ENCODE assay signal across 8 mouse cellular contexts in the genomic region with DNA sequence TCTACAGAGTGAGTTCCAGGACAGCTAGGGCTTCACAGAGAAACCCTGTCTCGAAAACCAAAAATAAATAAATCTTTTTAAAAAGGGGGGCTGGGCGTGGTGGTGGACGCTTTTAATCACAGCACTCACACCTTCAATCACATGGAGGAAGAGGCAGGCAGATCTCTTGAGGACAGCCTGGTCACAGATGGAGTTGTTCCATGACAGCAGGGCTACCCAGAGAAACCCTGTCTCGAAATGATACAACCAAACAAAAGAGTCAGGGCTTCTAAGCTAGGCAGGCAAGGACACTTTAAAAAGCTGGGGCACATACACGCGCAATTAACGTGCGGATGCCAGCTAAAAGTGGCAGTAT. TPM values are rescaled to one million over a fixed set of nuclear protein-coding genes. Genes with fewer than 3 reads are reported as not detected.
A peak's percentile ranks its signal among the peaks of the same experiment; 100 is the strongest.
DNase-seq lines count a peak whose midpoint lies in the region; ATAC-seq and TF ChIP-seq lines count a peak whose summit lies in the region.

No protein-coding gene starts in this region.

- H3K27ac ChIP-seq in heart, embryonic 14.5 days (replicated peaks in 1 of 2; ENCODE audit: control insufficient read depth in 1 of 2, insufficient read depth in 1 of 2, low read depth in 2 of 2, low read length in 2 of 2) = peak overlapping the region; percentile 39 to 72; a peak in 2 of 4 replicates
- peak overlapping the region; percentile 44; the same call in 1 of the 2 replicates for H3K27ac ChIP-seq in MEL (ENCODE audit: control insufficient read depth, low read depth, low read length)
- no peak overlapping the region for H3K27ac ChIP-seq in hindbrain, embryonic 11.5 days (ENCODE audit: low read depth, low read length)
- H3K27ac ChIP-seq in midbrain, embryonic 11.5 days (ENCODE audit: low read depth, low read length) = no peak overlapping the region

- peaks cover 7% of the 10 kb centered on the region for H3K36me3 ChIP-seq in heart, embryonic 14.5 days (ENCODE audit: control insufficient read depth, insufficient read depth, low read length)
- H3K36me3 ChIP-seq in MEL (ENCODE audit: control insufficient read depth in 1 of 2, insufficient read depth in 2 of 2, low read length in 2 of 2) = peaks cover 6 to 15% of the 10 kb centered on the region in 2 experiments
- H3K36me3 ChIP-seq in hindbrain, embryonic 11.5 days (ENCODE audit: control insufficient read depth, insufficient read depth, low read length) = peaks cover 2% of the 10 kb centered on the region; the same call in 1 of the 2 replicates
- H3K36me3 ChIP-seq in midbrain, embryonic 11.5 days (ENCODE audit: control insufficient read depth, insufficient read depth, low read length) = peaks cover 2% of the 10 kb centered on the region; the same call in 1 of the 2 replicates

- ATAC-seq in heart, embryonic 14.5 days (ENCODE audit: insufficient number of reproducible peaks, insufficient read depth, low FRiP score, low read depth) = no peak
- ATAC-seq in hindbrain, embryonic 11.5 days (ENCODE audit: low FRiP score) = no peak; the same call in 1 of the 2 replicates
- no peak for ATAC-seq in midbrain, embryonic 11.5 days (ENCODE audit: low FRiP score)

- 0 out of 4 replicates have a peak, but pooled peaks of 1 of the 2 experiments have one; percentile 4 for TF ChIP-seq POLR2A in MEL (IDR thresholded peaks at IDR 0.05; ENCODE audit: control insufficient read depth in 1 of 2, insufficient read depth in 1 of 2, low read depth in 1 of 2, low read length in 2 of 2, poor library complexity in 1 of 2)

- no peak for TF ChIP-seq EP300 in MEL (IDR thresholded peaks at IDR 0.05; ENCODE audit: low read depth in 1 of 2, low read length in 2 of 2)

- H3K4me3 ChIP-seq in heart, embryonic 14.5 days (ENCODE audit: control insufficient read depth in 1 of 2, insufficient read depth in 1 of 2, low read depth in 1 of 2, low read length in 2 of 2) = peak overlapping the region; percentile 35 to 87
- peak overlapping the region; percentile 29 to 31; a peak in 2 of 4 replicates for H3K4me3 ChIP-seq in MEL (ENCODE audit: control insufficient read depth in 1 of 2, insufficient read depth in 1 of 2, low read depth in 2 of 2, low read length in 2 of 2)
- H3K4me3 ChIP-seq in hindbrain, embryonic 11.5 days (ENCODE audit: low read depth, low read length) = peak overlapping the region; percentile 77
- peak overlapping the region; percentile 92 for H3K4me3 ChIP-seq in midbrain, embryonic 11.5 days (ENCODE audit: low read depth, low read length)

- DNase-seq in heart, postnatal 36 days = no peak
- DNase-seq in MEL (ENCODE audit: low read depth, low spot score) = no peak
- DNase-seq in hindbrain, embryonic 11.5 days (ENCODE audit: low spot score) = no peak
- no peak for DNase-seq in midbrain, embryonic 11.5 days (ENCODE audit: low spot score, missing footprints)
- no peak for DNase-seq in B cell, adult 2 months
- DNase-seq in layer of hippocampus, adult 11-12 months (ENCODE audit: low spot score) = no peak
- no peak for DNase-seq in adrenal gland, adult 2 months

- peak overlapping the region; percentile 60 for H3K4me2 ChIP-seq in heart, embryonic 14.5 days (ENCODE audit: low read length)
- H3K4me2 ChIP-seq in hindbrain, embryonic 11.5 days (replicated peaks; ENCODE audit: low read depth, low read length) = peak overlapping the region; percentile 32
- H3K4me2 ChIP-seq in midbrain, embryonic 11.5 days = peak overlapping the region; percentile 33; the same call in 1 of the 2 replicates

- no peak overlapping the region for H3K9ac ChIP-seq in heart, embryonic 14.5 days (ENCODE audit: low read length)
- H3K9ac ChIP-seq in MEL (ENCODE audit: control insufficient read depth, low read depth, low read length, poor library complexity, severe bottlenecking) = peak overlapping the region; percentile 49
- no peak overlapping the region for H3K9ac ChIP-seq in hindbrain, embryonic 11.5 days (ENCODE audit: low read depth, low read length)
- no peak overlapping the region; the same call in 1 of the 2 replicates for H3K9ac ChIP-seq in midbrain, embryonic 11.5 days (ENCODE audit: low read length)

- WGBS in heart, embryonic 14.5 days = 16% methylated on average over 8 of the region's 8 CpGs
- WGBS in hindbrain, embryonic 11.5 days = 19% methylated on average over 8 of the region's 8 CpGs
- WGBS in midbrain, embryonic 11.5 days = 17% methylated on average over 8 of the region's 8 CpGs

- intact Hi-C loops in heart, postnatal 36 days (cut with DNase I) = loop anchor here (1.0 kb wide), 1 partner anchor 16 kb away; no protein-coding TSS in a partner anchor

- H3K27me3 ChIP-seq in heart, embryonic 14.5 days (ENCODE audit: control insufficient read depth, insufficient read depth, low read length) = no peaks in the 10 kb centered on the region
- no peaks in the 10 kb centered on the region for H3K27me3 ChIP-seq in MEL (ENCODE audit: control insufficient read depth in 1 of 2, insufficient read depth in 2 of 2, low read length in 2 of 2)
- H3K27me3 ChIP-seq in hindbrain, embryonic 11.5 days (ENCODE audit: control insufficient read depth, insufficient read depth, low read length) = no peaks in the 10 kb centered on the region
- no peaks in the 10 kb centered on the region for H3K27me3 ChIP-seq in midbrain, embryonic 11.5 days (ENCODE audit: control insufficient read depth, insufficient read depth, low read length)

- no peak for TF ChIP-seq CTCF in MEL (IDR thresholded peaks at IDR 0.05 in 2 of 3, conservative IDR thresholded peaks at IDR 0.05 in 1 of 3; ENCODE audit: control insufficient read depth in 1 of 3, insufficient read depth in 1 of 3, low read depth in 2 of 3, low read length in 3 of 3, poor library complexity in 1 of 3, severe bottlenecking in 1 of 3)

- H3K4me1 ChIP-seq in heart, embryonic 14.5 days (ENCODE audit: control insufficient read depth in 2 of 2, insufficient read depth in 2 of 2, low read length in 2 of 2) = peaks cover 8 to 17% of the 10 kb centered on the region in 2 experiments
- peaks cover 7 to 12% of the 10 kb centered on the region in 2 experiments for H3K4me1 ChIP-seq in MEL (ENCODE audit: control insufficient read depth in 1 of 2, insufficient read depth in 2 of 2, low read length in 2 of 2)
- no peaks in the 10 kb centered on the region for H3K4me1 ChIP-seq in hindbrain, embryonic 11.5 days (replicated peaks; ENCODE audit: control insufficient read depth, insufficient read depth, low read length)
- peaks cover 11% of the 10 kb centered on the region for H3K4me1 ChIP-seq in midbrain, embryonic 11.5 days (ENCODE audit: control insufficient read depth, insufficient read depth, low read length)

- no peak for TF ChIP-seq RAD21 in MEL (IDR thresholded peaks at IDR 0.05; ENCODE audit: low read depth, low read length)

- H3K9me3 ChIP-seq in heart, embryonic 14.5 days (ENCODE audit: control insufficient read depth, low read length) = no peaks in the 10 kb centered on the region
- H3K9me3 ChIP-seq in MEL (replicated peaks; ENCODE audit: insufficient read depth, low read length) = no peaks in the 10 kb centered on the region
- H3K9me3 ChIP-seq in hindbrain, embryonic 11.5 days (ENCODE audit: control insufficient read depth, low read length) = no peaks in the 10 kb centered on the region
- H3K9me3 ChIP-seq in midbrain, embryonic 11.5 days (ENCODE audit: control insufficient read depth, low read length) = no peaks in the 10 kb centered on the region

- peaks cover 45% of the 10 kb centered on the region for H3K79me2 ChIP-seq in MEL (ENCODE audit: control insufficient read depth, insufficient read depth, low read length, poor library complexity)

RNA-seq across cellular contexts. Expression of a gene that starts 0.3 kb away (rescaled TPM):
- polyA plus RNA-seq in heart, embryonic 14.5 days (2014; fragmentation: Nextera tagmentation; extraction: Ambion mirVana) = 114 and 119 TPM in 2 replicates
- 10 to 100 TPM; 15.8 to 17.2 TPM for total RNA-seq in heart, postnatal 36 days (2021)
- total RNA-seq in MEL (2012; rRNA removed) = 279 and 361 TPM in 2 replicates
- 100 to 1,000 TPM; 272 to 304 TPM for polyA plus RNA-seq in MEL (2012; ENCODE audit: insufficient read depth in 1 of 2, insufficient read length in 2 of 2, low read depth in 1 of 2, low replicate concordance in 2 of 2, missing spikeins in 1 of 2)
- polyA plus RNA-seq in hindbrain, embryonic 11.5 days (2014; fragmentation: Nextera tagmentation; extraction: Ambion mirVana) = 187 and 205 TPM in 2 replicates
- polyA plus RNA-seq in midbrain, embryonic 11.5 days (2014; fragmentation: Nextera tagmentation; extraction: Ambion mirVana) = 223 and 253 TPM in 2 replicates
- total RNA-seq in adrenal gland, adult 2 months (2021) = 10 to 100 TPM; 15.3 to 20.9 TPM
- 13.4 and 14.1 TPM in 2 replicates for polyA plus RNA-seq in adrenal gland, adult 2 months (2012; rRNA removed)

RNA-seq across cellular contexts. Expression of a gene that starts 15.7 kb away (rescaled TPM):
- 19.5 and 22.7 TPM in 2 replicates for polyA plus RNA-seq in heart, embryonic 14.5 days (2014; fragmentation: Nextera tagmentation; extraction: Ambion mirVana)
- total RNA-seq in heart, postnatal 36 days (2021) = 10 to 100 TPM; 53.7 to 62.4 TPM
- total RNA-seq in MEL (2012; rRNA removed) = 33.5 and 37.8 TPM in 2 replicates
- polyA plus RNA-seq in MEL (2012; ENCODE audit: insufficient read depth in 1 of 2, insufficient read length in 2 of 2, low read depth in 1 of 2, low replicate concordance in 2 of 2, missing spikeins in 1 of 2) = 10 to 100 TPM; 41.2 to 73.2 TPM
- polyA plus RNA-seq in hindbrain, embryonic 11.5 days (2014; fragmentation: Nextera tagmentation; extraction: Ambion mirVana) = 21.6 and 22.6 TPM in 2 replicates
- 18.6 and 20.3 TPM in 2 replicates for polyA plus RNA-seq in midbrain, embryonic 11.5 days (2014; fragmentation: Nextera tagmentation; extraction: Ambion mirVana)
- total RNA-seq in adrenal gland, adult 2 months (2021) = 100 to 1,000 TPM; 110 to 115 TPM
- polyA plus RNA-seq in adrenal gland, adult 2 months (2012; rRNA removed) = 138 and 164 TPM in 2 replicates

RNA-seq across cellular contexts. Expression of a gene that starts 26.5 kb away (rescaled TPM):
- 35.6 and 35.9 TPM in 2 replicates for polyA plus RNA-seq in heart, embryonic 14.5 days (2014; fragmentation: Nextera tagmentation; extraction: Ambion mirVana)
- total RNA-seq in heart, postnatal 36 days (2021) = 10 to 100 TPM; 39.5 to 52.7 TPM
- 16.1 and 18.5 TPM in 2 replicates for total RNA-seq in MEL (2012; rRNA removed)
- 10 to 100 TPM in 1 of 2 experiments, not detected in 1; 21.4 TPM for polyA plus RNA-seq in MEL (2012; ENCODE audit: insufficient read depth in 1 of 2, insufficient read length in 2 of 2, low read depth in 1 of 2, low replicate concordance in 2 of 2, missing spikeins in 1 of 2)
- polyA plus RNA-seq in hindbrain, embryonic 11.5 days (2014; fragmentation: Nextera tagmentation; extraction: Ambion mirVana) = 13.0 and 13.8 TPM in 2 replicates
- polyA plus RNA-seq in midbrain, embryonic 11.5 days (2014; fragmentation: Nextera tagmentation; extraction: Ambion mirVana) = 10.9 and 12.8 TPM in 2 replicates
- total RNA-seq in adrenal gland, adult 2 months (2021) = 10 to 100 TPM; 31.5 to 40.7 TPM
- 34.5 and 35.2 TPM in 2 replicates for polyA plus RNA-seq in adrenal gland, adult 2 months (2012; rRNA removed)

RNA-seq across cellular contexts. Expression of a gene that starts 48.2 kb away (rescaled TPM):
- 0.42 and 0.58 TPM in 2 replicates for polyA plus RNA-seq in heart, embryonic 14.5 days (2014; fragmentation: Nextera tagmentation; extraction: Ambion mirVana)
- total RNA-seq in heart, postnatal 36 days (2021) = under 1 TPM; 0.27 to 0.75 TPM
- 2.6 and 4.0 TPM in 2 replicates for total RNA-seq in MEL (2012; rRNA removed)
- 1 to 10 TPM in 1 of 2 experiments, not detected in 1; 3.1 TPM for polyA plus RNA-seq in MEL (2012; ENCODE audit: insufficient read depth in 1 of 2, insufficient read length in 2 of 2, low read depth in 1 of 2, low replicate concordance in 2 of 2, missing spikeins in 1 of 2)
- polyA plus RNA-seq in hindbrain, embryonic 11.5 days (2014; fragmentation: Nextera tagmentation; extraction: Ambion mirVana) = 0.49 and 1.0 TPM in 2 replicates
- 0.31 and 0.37 TPM in 2 replicates for polyA plus RNA-seq in midbrain, embryonic 11.5 days (2014; fragmentation: Nextera tagmentation; extraction: Ambion mirVana)
- total RNA-seq in adrenal gland, adult 2 months (2021) = 1 to 10 TPM in 1 of 2 experiments, under 1 TPM in 1; 0.76 to 1.1 TPM
- 2.1 and 2.8 TPM in 2 replicates for polyA plus RNA-seq in adrenal gland, adult 2 months (2012; rRNA removed)

Comparison
In these comparisons a context has a peak if more than half of its experiments do, and no peak if none do; other contexts are left out.
1. H3K27ac ChIP-seq: peak in heart, embryonic 14.5 days (2 of 2) and MEL (single experiment); none in hindbrain, embryonic 11.5 days (single experiment) and midbrain, embryonic 11.5 days (single experiment).
2. H3K4me3 ChIP-seq: peak in every context shown above with its lines; median percentile 92 in midbrain, embryonic 11.5 days; 77 in hindbrain, embryonic 11.5 days; 61 in heart, embryonic 14.5 days; 30 in MEL.
3. Peak in every context shown above with its lines, with median percentiles within 50 percentile points of each other: H3K4me2 ChIP-seq.